Mouse (Mus musculus): ENCODE results near the gene Kctd17.

- TF ChIP-seq GATA1 (IDR thresholded peaks at IDR 0.05; ENCODE audit: borderline replicate concordance, low read length), result no peak
- TF ChIP-seq FLI1 (IDR thresholded peaks at IDR 0.05; ENCODE audit: low read length), result no peak
Measured at GRCm38 (mm10) chr15:78403301-78403741, 25.0 kb upstream of the Kctd17 start.

Data from megakaryocyte, embryonic 14.5 days (primary cell).